Mouse (Mus musculus): ENCODE data around the gene Tmem131l. TPM values are rescaled to one million over a fixed set of nuclear protein-coding genes. Genes with fewer than 3 reads are reported as not detected.

Tmem131l gene
- polyA plus RNA-seq (2014; fragmentation: Nextera tagmentation; extraction: Ambion mirVana) = 83.2 and 84.2 TPM in 2 replicates

- Histone ChIP-seq H3K4me3 (ENCODE audit: low read depth, low read length) (peak within 1 kb of the TSS; percentile 73), H3K9me3 (replicated peaks; ENCODE audit: control insufficient read depth, low read length) (no peaks in the 10 kb centered on the region), H3K27ac (replicated peaks; ENCODE audit: low read depth, low read length) (peak within 1 kb of the TSS; percentile 89), H3K4me2 (ENCODE audit: low read depth, low read length) (peak within 1 kb of the TSS; percentile 96), H3K4me1 (ENCODE audit: control insufficient read depth, insufficient read depth, low read length) (peaks cover 2% of the 10 kb centered on the region; the same call in 1 of the 2 replicates), H3K36me3 (replicated peaks; ENCODE audit: control insufficient read depth, insufficient read depth, low read depth, low read length) (no peaks in the 10 kb centered on the region), H3K27me3 (ENCODE audit: control insufficient read depth, insufficient read depth, low read length) (no peaks in the 10 kb centered on the region), H3K9ac (replicated peaks; ENCODE audit: low read length) (peak within 1 kb of the TSS; percentile 97)
- 0% methylated on average over 82 of the region's 100 CpGs for WGBS
- ATAC-seq (replicated peaks; ENCODE audit: insufficient number of reproducible peaks, low FRiP score, low TSS enrichment, low read depth) (peak; percentile 95), DNase-seq (ENCODE audit: low spot score) (peak; percentile 92)
Measured at GRCm38 (mm10) chr3:84039646-84040475, at the start of gene Tmem131l. TSS of gene Tmem131l (minus strand) at chr3:84040175.

- DNase-seq (ENCODE audit: low spot score) (peak; percentile 18), ATAC-seq (replicated peaks; ENCODE audit: insufficient number of reproducible peaks, low FRiP score, low TSS enrichment, low read depth) (no peak)
- H3K9me3 ChIP-seq (replicated peaks; ENCODE audit: control insufficient read depth, low read length) = no peaks in the 10 kb centered on the region
- no peaks in the 10 kb centered on the region for H3K27me3 ChIP-seq (ENCODE audit: control insufficient read depth, insufficient read depth, low read length)
- no peaks in the 10 kb centered on the region for H3K4me1 ChIP-seq (ENCODE audit: control insufficient read depth, insufficient read depth, low read length)
- H3K36me3 ChIP-seq (replicated peaks; ENCODE audit: control insufficient read depth, insufficient read depth, low read depth, low read length) = no peaks in the 10 kb centered on the region
- H3K4me3 ChIP-seq (ENCODE audit: low read depth, low read length) = no peak overlapping the region
- H3K9ac ChIP-seq (replicated peaks; ENCODE audit: low read length) = no peak overlapping the region
- 37% methylated on average over 2 of the region's 2 CpGs for WGBS
- no peak overlapping the region for H3K4me2 ChIP-seq (ENCODE audit: low read depth, low read length)
- no peak overlapping the region for H3K27ac ChIP-seq (replicated peaks; ENCODE audit: low read depth, low read length)
Measured at GRCm38 (mm10) chr3:84086921-84087320, 46.9 kb upstream of the Tmem131l start.

GRCm38 (mm10) chr3:84086337-84086736, 46.4 kb upstream of the Tmem131l start:
- ATAC-seq (replicated peaks; ENCODE audit: insufficient number of reproducible peaks, low FRiP score, low TSS enrichment, low read depth) (no peak), DNase-seq (ENCODE audit: low spot score) (no peak)
- Histone ChIP-seq H3K27ac (replicated peaks; ENCODE audit: low read depth, low read length) (no peak overlapping the region), H3K4me3 (ENCODE audit: low read depth, low read length) (no peak overlapping the region), H3K4me1 (ENCODE audit: control insufficient read depth, insufficient read depth, low read length) (no peaks in the 10 kb centered on the region), H3K9ac (replicated peaks; ENCODE audit: low read length) (no peak overlapping the region), H3K36me3 (replicated peaks; ENCODE audit: control insufficient read depth, insufficient read depth, low read depth, low read length) (no peaks in the 10 kb centered on the region), H3K4me2 (ENCODE audit: low read depth, low read length) (no peak overlapping the region), H3K9me3 (replicated peaks; ENCODE audit: control insufficient read depth, low read length) (no peaks in the 10 kb centered on the region), H3K27me3 (ENCODE audit: control insufficient read depth, insufficient read depth, low read length) (no peaks in the 10 kb centered on the region)
- WGBS = 91% methylated on average over 7 of the region's 7 CpGs

- Histone ChIP-seq H3K4me3 (ENCODE audit: low read depth, low read length) (no peak overlapping the region), H3K4me1 (ENCODE audit: control insufficient read depth, insufficient read depth, low read length) (no peaks in the 10 kb centered on the region), H3K27ac (replicated peaks; ENCODE audit: low read depth, low read length) (no peak overlapping the region), H3K9me3 (replicated peaks; ENCODE audit: control insufficient read depth, low read length) (no peaks in the 10 kb centered on the region), H3K9ac (replicated peaks; ENCODE audit: low read length) (no peak overlapping the region), H3K36me3 (replicated peaks; ENCODE audit: control insufficient read depth, insufficient read depth, low read depth, low read length) (no peaks in the 10 kb centered on the region), H3K4me2 (ENCODE audit: low read depth, low read length) (no peak overlapping the region), H3K27me3 (ENCODE audit: control insufficient read depth, insufficient read depth, low read length) (no peaks in the 10 kb centered on the region)
- 26% methylated on average over 9 of the region's 9 CpGs for WGBS
- ATAC-seq (replicated peaks; ENCODE audit: insufficient number of reproducible peaks, low FRiP score, low TSS enrichment, low read depth) (no peak), DNase-seq (ENCODE audit: low spot score) (peak; percentile 58)
Measured at GRCm38 (mm10) chr3:84085429-84085828, 45.5 kb upstream of the Tmem131l start.

- no peaks in the 10 kb centered on the region for H3K27me3 ChIP-seq (ENCODE audit: control insufficient read depth, insufficient read depth, low read length)
- 83% methylated on average over 4 of the region's 4 CpGs for WGBS
- no peak for DNase-seq (ENCODE audit: low spot score)
Measured at GRCm38 (mm10) chr3:84081208-84081722, 41.3 kb upstream of the Tmem131l start.

GRCm38 (mm10) chr3:84080074-84080473, 40.1 kb upstream of the Tmem131l start:
- DNase-seq (ENCODE audit: low spot score) = no peak
- H3K9ac ChIP-seq (replicated peaks; ENCODE audit: low read length) = no peak overlapping the region
- H3K4me1 ChIP-seq (ENCODE audit: control insufficient read depth, insufficient read depth, low read length) = no peaks in the 10 kb centered on the region
- no peaks in the 10 kb centered on the region for H3K9me3 ChIP-seq (replicated peaks; ENCODE audit: control insufficient read depth, low read length)
- no peaks in the 10 kb centered on the region for H3K27me3 ChIP-seq (ENCODE audit: control insufficient read depth, insufficient read depth, low read length)
- WGBS = 84% methylated on average over 7 of the region's 7 CpGs
- no peak for ATAC-seq (replicated peaks; ENCODE audit: insufficient number of reproducible peaks, low FRiP score, low TSS enrichment, low read depth)
- H3K27ac ChIP-seq (replicated peaks; ENCODE audit: low read depth, low read length) = no peak overlapping the region
- no peak overlapping the region for H3K4me3 ChIP-seq (ENCODE audit: low read depth, low read length)
- no peak overlapping the region for H3K4me2 ChIP-seq (ENCODE audit: low read depth, low read length)
- no peaks in the 10 kb centered on the region for H3K36me3 ChIP-seq (replicated peaks; ENCODE audit: control insufficient read depth, insufficient read depth, low read depth, low read length)

More at GRCm38 (mm10) chr3:84081208-84081722, 41.3 kb upstream of the Tmem131l start:
- H3K4me2 ChIP-seq (ENCODE audit: low read depth, low read length) = no peak overlapping the region
- no peak overlapping the region for H3K27ac ChIP-seq (replicated peaks; ENCODE audit: low read depth, low read length)
- no peak overlapping the region for H3K4me3 ChIP-seq (ENCODE audit: low read depth, low read length)
- H3K36me3 ChIP-seq (replicated peaks; ENCODE audit: control insufficient read depth, insufficient read depth, low read depth, low read length) = no peaks in the 10 kb centered on the region
- no peak overlapping the region for H3K9ac ChIP-seq (replicated peaks; ENCODE audit: low read length)
- no peak for ATAC-seq (replicated peaks; ENCODE audit: insufficient number of reproducible peaks, low FRiP score, low TSS enrichment, low read depth)
- H3K4me1 ChIP-seq (ENCODE audit: control insufficient read depth, insufficient read depth, low read length) = no peaks in the 10 kb centered on the region
- no peaks in the 10 kb centered on the region for H3K9me3 ChIP-seq (replicated peaks; ENCODE audit: control insufficient read depth, low read length)

GRCm38 (mm10) chr3:84077505-84077904, 37.5 kb upstream of the Tmem131l start:
- Histone ChIP-seq H3K9ac (replicated peaks; ENCODE audit: low read length) (no peak overlapping the region), H3K9me3 (replicated peaks; ENCODE audit: control insufficient read depth, low read length) (no peaks in the 10 kb centered on the region), H3K4me2 (ENCODE audit: low read depth, low read length) (no peak overlapping the region), H3K4me3 (ENCODE audit: low read depth, low read length) (no peak overlapping the region), H3K27ac (replicated peaks; ENCODE audit: low read depth, low read length) (no peak overlapping the region), H3K4me1 (ENCODE audit: control insufficient read depth, insufficient read depth, low read length) (no peaks in the 10 kb centered on the region), H3K36me3 (replicated peaks; ENCODE audit: control insufficient read depth, insufficient read depth, low read depth, low read length) (no peaks in the 10 kb centered on the region), H3K27me3 (ENCODE audit: control insufficient read depth, insufficient read depth, low read length) (no peaks in the 10 kb centered on the region)
- WGBS = 88% methylated on average over 4 of the region's 4 CpGs
- ATAC-seq (replicated peaks; ENCODE audit: insufficient number of reproducible peaks, low FRiP score, low TSS enrichment, low read depth) (no peak), DNase-seq (ENCODE audit: low spot score) (no peak)
